Mouse (Mus musculus) thymus, postnatal 0 days (tissue): Measurements from ENCODE around the gene Ash1l. TPM values are rescaled to one million over a fixed set of nuclear protein-coding genes. Genes with fewer than 3 reads are reported as not detected.

Source experiments
- DNase-seq: peaks from one replicate; pipeline ENCODE4 v3.0.0-alpha.2; 2015; ENCODE audit warnings: low spot score
- polyA plus RNA-seq: library from polyadenylated mRNA; unstranded; fragments of >200 nt; fragmentation: Nextera tagmentation; extraction: Ambion mirVana; gene quantifications from 2 replicates; pipeline ENCODE4 v1.2.1, GENCODE M21; 2015

Ash1l gene
- 11.8 and 17.2 TPM in 2 replicates for polyA plus RNA-seq

DNA sequence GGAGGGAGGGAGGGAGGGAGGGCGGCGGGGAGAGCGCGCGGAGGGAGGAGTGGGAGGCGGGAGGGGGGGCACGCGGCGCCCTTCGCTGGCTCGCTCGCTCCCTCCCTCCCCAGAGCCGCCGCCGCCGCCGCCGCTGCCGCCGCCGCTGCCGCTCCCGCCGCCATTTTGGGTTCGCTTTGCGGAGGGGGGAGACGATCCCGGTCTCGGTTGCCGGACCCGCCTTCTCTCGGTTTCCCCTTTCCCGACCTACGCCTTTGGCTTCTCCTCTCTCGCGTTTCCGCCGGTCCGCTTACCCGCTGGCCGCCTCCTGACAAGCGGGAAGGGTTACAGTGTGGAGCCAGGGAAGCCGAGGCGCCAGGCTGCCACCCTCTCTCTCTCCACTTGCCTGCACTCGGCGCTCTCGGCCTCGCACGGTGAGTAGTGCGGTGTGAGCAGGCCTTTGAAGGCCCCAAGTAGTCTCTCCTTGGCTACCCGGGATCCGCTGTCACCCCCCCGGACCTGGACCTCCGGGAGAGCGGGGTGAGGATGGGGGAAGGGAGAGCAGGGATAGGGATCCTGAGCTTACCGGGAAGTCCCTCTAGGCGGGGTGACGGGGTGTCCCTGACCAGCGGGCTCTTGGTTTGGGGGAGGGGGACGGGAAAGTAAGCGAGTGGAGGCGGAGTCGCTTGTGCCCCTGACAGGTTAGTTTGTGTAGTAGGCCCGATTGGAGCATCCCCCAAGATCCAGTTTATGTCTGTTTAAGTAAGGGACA lies at the start of gene Ash1l, which contains the start of gene Dap3:
Gene Ash1l (plus strand): TSS at position 47 of the 751 bp plus-strand sequence.
Gene Dap3 (minus strand): TSS at position 606 of the 751 bp plus-strand sequence.
- peak; percentile 86 for DNase-seq

DNA sequence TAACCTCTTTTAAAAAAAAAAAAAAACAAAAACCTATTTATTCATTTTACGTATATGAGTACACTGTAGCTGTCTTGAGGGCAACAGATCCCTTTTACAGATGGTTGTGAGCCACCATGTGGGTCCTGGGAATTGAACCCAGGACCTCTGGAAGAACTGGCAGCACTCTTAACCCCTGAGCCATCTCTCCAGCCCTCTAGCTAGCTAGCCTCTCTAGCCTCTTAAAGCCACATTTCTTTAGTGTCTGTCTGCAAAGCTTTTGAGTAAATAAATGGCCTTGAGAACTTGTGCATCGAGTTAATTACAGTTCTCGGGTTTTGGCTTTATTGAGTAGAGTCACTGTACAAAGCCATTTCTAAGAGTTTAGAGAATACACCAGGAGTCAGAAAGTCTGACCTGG lies 45.6 kb upstream of the Ash1l start:
- DNase-seq, result no peak

DNA sequence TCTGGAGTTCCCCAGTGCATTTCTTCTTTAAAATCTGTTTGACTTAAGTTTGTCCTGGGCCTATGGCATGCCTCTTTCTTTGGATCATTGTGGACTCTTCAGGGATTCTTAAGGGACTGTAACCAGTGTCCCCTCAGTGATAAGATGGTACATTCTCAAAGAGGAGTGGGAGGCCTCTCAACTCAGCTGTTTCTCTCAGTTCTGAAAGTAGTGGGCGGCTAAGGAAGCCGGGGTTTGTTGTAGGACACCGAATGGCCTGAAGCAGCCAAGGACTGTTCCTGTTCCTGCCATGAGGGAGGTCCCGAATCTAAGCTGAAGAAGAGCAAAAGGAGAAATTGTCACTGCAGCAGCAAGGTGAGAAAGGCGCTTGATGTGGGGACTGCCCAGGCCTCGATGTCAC lies 45.2 kb upstream of the Ash1l start:
- no peak for DNase-seq

DNA sequence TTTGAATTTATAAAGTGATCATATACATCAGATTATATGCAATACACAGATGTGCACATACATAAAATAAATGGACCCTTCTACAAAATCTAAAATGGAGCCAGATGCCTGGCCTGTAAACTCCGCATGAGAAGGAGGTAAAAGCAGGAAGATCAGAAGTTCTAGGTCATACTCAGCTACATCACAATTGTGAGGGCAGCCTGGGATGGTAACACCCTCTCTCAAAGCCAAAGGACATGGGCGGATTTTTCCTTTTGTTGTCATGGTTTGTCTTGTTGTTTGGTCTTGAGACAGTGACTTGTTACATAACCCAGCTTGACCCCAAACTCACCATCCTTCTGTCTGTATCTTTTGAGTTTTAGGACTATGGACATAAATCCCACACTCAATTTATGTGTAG lies 44.7 kb upstream of the Ash1l start:
- no peak for DNase-seq

DNA sequence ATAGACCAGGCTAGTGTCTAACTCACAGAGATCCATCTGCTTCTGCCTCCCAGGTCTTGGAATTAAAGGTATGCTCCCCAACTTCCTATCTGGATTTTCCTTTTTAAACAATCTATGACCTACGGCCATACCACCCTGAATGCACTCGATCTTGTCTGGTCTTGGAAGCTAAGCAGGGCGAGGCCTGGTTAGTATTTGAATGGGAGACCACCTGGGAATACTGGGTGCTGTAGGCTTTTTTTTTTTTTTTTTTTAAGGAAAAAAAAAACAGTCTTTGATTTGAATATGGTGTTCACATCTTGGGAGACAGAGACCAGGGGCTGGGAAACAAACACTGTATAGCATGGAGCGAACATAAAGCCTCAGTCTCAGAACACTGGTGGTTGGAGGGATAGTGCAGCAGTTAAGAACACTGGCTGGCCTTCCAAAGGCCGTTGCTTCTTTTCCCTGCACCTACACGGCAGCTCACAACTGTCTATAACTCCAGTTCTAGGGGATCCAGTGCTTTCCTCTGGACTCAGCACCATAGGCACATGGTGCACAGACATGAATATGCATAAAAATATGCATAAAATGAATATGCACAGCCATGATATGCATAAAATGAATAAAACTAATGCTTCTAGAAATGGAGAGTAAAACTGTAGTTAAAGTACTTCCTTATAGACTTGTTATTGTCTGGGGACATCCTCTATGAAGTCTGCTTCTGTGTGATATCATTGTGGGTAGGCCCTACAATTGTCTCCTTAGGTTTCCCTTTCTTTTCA lies 43.8 kb upstream of the Ash1l start:
- DNase-seq, result no peak

DNA sequence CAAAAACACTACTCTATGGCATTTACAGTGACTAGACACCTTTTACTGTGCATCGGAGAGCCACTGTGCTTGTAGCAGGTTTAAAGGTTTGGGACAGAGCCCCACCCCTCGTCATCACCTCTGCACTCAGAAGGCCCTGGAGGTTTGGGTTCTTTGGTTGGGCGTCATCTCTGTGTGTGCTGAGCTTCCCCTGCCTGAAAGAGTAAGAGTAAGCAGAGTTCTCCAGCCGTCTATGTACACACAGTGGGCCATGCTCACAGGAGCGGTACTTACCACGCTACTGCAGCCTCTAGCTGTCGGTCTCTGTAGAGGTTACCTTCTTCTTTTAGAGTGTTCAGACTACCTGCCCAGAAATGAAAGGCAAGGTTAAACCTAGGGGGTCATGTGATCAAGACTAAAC lies 37.8 kb upstream of the Ash1l start:
- DNase-seq, result no peak

DNA sequence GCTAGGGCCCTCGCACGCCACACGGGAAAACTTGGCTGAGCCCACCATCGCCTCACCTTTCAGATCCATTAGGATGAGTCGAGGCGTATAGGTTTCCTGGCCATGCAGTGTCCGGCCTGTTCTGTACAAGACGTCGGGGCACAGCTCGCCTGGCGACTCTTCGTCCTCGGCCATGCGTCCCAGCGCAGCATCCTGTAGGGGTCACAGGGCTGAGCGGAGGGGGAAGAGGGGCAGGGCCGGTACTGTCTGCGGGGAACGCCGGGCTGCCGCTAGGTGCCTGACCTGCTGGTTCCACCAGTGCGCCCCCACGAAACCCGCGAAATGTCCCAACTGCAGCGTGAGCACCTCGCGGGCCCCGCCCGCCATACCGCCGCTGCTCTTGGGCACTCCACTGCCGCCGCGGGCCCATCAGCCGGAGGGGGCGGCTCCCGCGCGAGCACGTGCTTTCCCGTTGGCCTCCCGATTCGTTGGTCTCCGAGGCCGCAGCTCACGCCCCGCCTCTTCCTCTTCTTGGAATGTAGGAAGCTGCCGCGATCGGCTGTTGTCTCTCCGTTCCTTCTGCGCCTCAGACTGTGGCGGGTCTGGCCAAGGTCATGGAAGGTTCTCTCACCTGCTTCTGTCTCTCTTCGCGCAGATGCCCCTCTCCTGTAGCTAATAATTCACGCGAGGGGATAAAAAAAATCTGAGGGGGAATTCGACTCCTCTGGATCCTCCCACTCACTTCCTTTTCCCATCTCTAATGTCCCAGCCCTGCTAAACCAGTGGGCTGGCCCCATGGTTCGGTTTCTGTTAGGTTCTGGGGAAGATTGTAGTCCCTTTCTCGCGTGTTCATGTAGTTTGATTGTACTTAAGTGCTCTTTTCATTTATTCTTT lies 36.7 kb upstream of the Ash1l start, which contains the start of gene Msto1:
Gene Msto1 (minus strand): TSS at position 489 of the 873 bp plus-strand sequence.
- peak; percentile 95 for DNase-seq

DNA sequence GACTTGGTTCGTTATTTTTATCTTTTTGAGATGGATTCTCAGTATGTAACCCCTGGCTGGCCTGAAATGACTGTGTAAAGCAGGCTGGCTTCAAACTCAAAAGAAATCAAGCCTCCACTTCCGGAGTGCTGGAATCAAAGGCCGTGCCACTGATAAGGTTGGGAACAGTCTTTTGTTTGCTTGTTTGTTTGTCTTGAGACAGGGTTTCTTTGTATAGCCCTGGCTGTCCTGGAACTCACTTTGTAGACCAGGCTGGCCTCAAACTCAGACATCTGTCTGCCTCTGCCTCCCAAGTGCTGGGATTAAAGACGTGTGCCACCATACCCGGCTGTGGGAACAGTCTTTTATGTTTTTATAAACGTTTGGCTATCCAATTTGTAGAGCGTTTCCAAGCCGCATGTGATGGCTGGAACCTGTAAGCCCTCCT lies 36.0 kb upstream of the Ash1l start:
- DNase-seq, result no peak

DNA sequence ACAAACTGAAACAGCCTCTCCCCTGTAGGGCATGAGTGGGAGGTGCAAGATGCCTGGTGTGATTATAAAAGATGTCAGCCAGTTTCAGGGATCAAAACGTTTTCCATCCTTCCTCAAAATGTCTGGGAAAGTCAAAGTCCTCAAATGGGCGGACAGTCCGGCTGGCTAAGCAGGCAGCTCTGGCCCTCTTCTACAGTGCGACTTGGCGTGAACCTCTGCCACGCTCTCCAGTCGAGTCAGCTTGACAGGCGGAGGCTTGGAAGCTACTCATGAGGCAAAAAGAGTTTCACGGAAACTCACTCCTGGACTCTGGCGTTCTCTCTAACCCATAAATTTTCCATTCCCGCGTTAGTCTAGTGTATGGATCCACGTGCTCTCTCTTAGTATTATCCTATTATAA lies 31.4 kb upstream of the Ash1l start:
- no peak for DNase-seq

DNA sequence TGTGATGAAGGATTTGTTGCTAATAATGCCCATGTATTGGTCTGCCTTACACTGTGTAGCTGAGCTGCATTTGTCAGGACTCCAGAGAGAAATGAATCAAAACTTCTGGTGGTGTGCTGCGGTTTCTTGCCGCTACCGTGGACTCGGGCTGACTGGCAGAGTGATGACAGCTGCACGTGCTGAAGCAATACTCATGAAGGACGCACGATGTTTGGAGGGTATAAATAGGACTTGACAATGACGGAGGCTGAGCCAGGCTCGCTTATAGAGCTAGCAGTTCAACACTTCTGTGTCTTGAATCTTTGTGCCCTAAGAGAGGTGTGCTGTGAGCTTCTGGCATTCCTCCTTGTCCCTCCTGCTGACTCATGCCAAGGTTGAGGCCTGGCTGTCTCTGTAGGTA lies 29.0 kb upstream of the Ash1l start:
- no peak for DNase-seq

DNA sequence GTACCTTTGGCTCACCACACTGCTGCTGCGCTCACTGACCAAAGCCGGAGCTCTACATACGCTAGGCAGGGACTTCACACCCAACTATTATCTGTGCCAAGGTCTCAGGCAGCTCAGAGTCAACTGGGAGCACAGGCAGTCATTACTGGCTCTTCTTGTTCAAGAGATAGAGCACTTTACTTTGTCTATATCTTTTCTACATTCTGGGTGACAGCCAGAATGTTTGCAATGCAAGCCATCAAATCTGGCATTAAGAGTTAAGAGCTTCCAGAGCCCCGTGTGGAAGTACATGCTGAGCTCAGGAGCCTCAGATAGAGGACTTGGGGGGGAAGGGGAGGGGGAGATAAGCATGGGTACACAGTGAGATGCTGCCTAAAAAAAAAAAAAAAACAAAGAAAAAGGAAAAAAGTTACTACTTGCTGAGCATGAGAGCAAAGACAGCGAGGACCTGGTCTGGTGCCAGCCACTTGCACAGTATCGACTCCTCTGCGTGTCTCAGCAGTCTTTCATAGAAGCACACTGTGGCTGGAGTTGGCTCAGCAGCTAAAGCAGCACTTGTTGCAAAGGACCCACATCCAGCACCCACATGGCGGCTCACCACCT lies 26.3 kb upstream of the Ash1l start:
- DNase-seq, result no peak

DNA sequence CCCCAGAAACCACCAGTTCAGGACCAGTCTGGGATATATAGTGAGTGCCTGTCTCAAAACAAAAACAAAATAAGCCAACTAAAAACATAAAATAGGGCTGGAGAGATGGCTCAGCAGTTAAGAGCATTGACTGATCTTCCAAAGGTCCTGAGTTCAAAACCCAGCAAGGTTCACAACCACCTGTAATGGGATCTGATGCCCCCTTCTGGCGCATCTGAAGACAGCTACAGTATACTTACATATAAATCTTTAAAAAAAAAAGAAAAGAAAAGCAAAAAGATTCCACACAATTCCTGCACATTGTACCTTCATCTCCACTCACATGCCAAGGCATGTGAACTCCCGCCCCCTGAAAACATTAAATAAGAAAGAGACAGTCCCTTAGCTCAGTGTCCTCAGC lies 24.8 kb upstream of the Ash1l start:
- no peak for DNase-seq

DNA sequence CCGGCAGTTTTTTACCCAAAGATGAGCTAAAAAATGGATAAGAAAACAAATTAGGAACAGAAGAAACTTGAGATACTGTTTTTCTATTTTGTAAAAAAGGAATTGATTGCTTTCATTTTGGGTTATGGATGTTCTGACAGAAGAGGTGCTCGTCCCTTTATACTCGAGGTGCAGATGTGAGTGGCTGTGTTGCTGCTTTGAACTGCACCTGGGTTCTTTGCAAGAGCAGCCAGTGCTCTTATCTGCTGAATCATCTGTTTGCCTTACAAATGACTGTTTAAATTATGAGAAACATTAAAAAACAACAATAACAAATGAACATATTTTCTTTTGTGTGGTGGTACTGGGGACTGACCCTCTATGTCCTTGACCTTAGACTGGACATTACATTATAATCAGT lies 20.9 kb upstream of the Ash1l start:
- peak; percentile 65 for DNase-seq

DNA sequence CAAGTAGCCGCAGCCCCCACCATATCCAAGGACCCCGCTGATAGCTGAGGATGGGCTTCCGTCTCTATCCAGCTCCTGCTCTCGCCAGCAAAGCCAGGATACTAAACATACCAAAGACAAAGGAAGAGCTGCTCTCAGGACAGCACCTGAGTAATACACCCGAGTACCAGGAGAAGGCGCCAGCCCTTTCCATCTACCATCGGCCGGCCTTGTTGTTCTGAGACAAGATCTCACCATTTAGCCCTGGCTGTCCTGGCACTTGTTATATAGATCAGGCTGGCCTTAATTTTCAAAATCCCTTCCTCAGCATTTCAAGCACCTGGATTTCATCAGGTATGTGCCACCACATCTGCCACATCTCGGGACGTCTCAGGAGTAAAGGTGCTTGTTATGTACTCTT lies 11.4 kb upstream of the Ash1l start:
- no peak for DNase-seq

DNA sequence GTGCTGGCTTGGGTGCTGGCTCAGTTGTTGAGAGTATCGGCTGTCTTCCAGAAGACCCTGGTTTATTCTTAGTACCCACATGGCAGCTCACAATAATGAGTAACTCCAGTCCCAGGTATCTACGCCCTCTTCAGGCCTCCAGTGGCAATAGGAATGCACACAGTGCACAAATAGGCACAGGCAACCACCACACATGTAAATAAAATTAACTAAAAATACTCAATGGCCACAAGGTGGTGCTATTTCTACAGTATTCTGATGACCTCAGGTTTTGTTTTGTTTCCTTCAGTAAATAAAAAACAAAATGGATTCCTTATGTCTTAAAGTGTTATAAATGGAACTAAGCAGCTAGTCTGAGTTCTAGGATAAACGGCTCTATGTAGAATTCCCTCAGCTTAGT lies 10.7 kb upstream of the Ash1l start:
- peak; percentile 76 for DNase-seq

DNA sequence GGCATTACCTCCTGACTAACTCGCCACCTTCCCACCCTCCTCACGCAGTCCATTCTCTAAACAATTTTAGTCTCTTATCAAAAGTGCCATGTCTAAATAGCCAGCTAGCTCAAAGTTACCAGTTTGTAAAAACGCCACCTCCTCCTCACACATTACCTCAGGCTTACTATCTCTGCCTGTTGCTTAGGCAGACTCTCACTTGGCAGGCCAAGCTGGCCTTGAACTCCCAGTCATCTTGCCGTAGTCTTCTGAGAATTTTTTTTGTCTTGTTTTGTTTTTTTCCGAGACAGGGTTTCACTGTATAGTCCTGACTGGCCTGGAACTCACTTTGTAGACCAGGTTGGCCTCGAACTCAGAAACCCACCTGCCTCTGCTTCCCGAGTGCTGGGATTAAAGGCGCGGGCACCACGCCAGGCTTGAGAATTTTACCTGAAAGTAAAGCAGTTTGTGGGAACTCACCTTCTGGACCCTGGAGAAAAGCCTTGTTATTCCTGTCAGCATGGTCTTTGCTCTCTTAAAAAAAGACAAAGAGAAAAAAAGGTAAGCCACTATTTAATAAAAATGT lies 8.0 kb upstream of the Ash1l start:
- DNase-seq, result no peak

DNA sequence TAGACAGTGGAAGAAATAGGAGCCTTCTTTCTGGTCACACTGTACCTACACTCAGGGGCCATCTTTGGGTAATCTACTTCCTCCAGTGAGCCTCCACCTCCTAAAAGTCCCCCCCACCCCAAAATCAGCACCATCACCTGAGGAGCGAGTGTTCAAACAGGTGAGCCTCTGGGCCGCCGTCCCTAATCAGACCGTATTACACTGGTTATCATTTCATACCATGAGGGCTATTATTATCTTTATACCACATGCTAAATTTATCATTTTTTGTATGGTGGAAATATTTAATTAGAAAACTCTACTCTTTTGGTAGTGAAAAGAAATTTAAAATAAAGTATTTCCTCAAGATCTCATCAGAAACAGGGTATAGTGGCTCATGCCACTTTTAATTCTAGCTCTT lies 6.3 kb upstream of the Ash1l start:
- no peak for DNase-seq

DNA sequence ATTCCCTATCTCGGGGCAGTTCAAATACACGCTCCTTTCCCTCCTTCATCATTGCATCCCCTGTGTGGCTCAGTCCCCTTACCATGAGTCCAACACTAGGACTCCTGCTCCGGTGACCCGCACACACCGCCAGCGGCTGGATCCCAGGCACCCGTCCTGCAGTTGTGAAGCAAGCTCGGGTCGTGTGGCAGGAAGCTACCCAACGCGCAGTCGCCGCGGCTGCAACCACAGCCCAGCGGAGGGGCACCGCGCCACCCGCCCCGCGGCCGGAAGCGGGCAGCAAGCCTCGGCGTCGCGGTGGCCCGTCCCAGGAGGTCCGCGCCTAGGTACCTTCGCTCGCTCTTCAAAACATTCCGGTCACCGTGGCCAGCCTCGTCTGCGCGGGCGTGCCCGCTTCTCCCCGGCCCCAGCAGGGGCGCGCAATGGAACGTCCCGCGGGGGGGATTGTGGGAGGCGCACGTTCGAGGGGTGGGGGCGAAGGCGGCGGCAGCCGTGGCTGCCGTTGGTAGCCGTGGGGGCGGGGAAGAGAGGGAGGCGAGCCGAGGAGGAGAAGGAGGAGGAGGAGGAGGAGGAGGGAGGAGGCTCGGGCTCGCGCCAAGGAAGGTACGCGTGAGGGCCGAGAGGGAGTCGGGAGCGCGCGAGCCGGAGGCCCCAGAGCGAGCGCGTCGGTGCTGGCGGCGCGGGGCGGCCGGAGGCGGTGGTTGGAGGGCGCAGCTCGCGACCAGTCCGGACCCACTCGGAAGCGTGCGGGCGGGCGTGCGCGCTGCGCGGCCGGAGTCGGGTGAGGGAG lies 441 bp upstream of the Ash1l start:
- peak; percentile 90 for DNase-seq

DNA sequence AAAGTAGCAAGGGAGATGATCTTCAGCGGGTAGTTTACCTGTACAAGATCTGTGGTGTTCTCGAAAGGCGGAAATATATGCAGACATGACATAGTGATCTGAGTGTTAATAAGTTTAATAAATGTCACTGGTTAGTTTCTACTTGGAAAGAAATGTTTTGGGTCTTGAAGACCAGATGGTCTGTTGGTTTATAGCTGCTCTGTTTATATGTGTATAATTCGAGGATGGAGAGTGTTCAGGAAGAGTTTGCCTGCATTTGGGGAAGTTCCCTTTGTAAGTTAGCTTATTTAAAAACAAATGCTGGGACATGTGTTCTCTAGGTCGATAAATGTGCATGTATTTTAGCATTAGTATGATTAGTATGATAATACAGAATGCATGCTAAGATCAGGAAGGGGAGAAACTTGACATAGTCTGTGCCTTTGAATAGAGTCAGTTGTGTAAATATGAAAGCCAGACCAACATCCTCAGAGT lies 942 bp downstream of the Ash1l start:
- DNase-seq, result no peak

DNA sequence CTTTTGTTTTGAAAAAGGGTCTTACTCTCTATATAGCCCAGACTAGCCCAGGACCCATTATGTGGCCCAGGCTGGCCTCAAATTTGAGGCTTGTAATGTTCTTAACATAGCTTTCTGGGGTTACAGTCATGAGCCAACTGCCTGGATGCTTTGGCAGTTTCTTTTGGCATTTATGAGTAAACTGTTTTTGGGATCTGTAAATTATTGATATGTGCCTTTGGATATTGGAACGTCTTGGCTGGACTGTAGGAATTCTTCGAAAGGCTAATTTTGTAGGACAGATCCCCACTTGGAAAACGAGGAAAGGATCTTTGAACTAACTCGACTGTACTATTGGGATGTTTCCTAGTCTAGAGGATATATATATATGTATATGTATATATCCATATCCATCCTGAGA lies 2.8 kb downstream of the Ash1l start:
- DNase-seq, result no peak
